Mouse (Mus musculus) ES-Bruce4 (cell line): ENCODE results near the gene Cacna1f.

Source experiments
- CTCF ChIP-seq: IDR thresholded peaks from one replicate; pipeline ENCODE4 v1.8.1; 2011; ENCODE audit warnings: low read depth, low read length
- EP300 ChIP-seq: IDR thresholded peaks from 2 replicates; pipeline ENCODE4 v1.6.1; 2011; ENCODE audit warnings: low read depth, low read length; ENCODE audit not compliant: insufficient read depth

DNA sequence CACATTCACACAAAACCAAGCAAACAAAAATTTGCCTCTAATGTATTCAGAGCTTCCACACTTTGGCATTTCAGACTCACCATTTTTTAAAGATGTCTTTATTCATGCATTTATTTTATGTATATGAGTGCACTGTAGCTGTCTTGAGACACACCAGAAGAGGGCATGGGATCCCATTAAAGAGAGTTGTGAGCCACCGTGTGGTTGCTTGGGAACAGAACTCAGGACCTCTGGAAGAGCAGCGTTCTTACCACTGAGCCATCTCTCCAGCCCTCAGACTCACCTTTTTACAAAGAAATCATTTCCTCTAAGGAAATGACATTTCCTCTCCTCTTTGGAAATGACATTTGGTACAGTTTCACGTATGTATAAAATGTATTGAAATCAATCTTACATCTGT is 72.1 kb downstream of the Cacna1f start:
- TF ChIP-seq EP300 (no peak), CTCF (no peak)
